Mouse (Mus musculus) common myeloid progenitor, adult 5-6 weeks (primary cell): ENCODE data around the gene Eif4g3. TPM values are rescaled to one million over a fixed set of nuclear protein-coding genes. Genes with fewer than 3 reads are reported as not detected.
A peak's percentile ranks its signal among the peaks of the same experiment; 100 is the strongest.

Source experiments
- ATAC-seq: replicated peaks from 2 replicates; pipeline ENCODE4 v1.8.0; 2016; ENCODE audit warnings: low read depth, mild to moderate bottlenecking, moderate TSS enrichment, inconsistent platforms; ENCODE audit not compliant: poor library complexity, severe bottlenecking
- total RNA-seq: library from RNA; stranded (forward); fragments of 200-1000, 187-1606 nt; gene quantifications from 2 replicates; pipeline ENCODE4 v1.2.3, GENCODE M21; 2017

Gene Eif4g3
- total RNA-seq, 1 experiment from 2014 or later: 51.2 TPM

GRCm38 (mm10) chr4:138084851-138085573, 92.2 kb downstream of the Eif4g3 start:
- ATAC-seq: no peak

GRCm38 (mm10) chr4:138086949-138087348, 94.1 kb downstream of the Eif4g3 start:
- no peak for ATAC-seq

GRCm38 (mm10) chr4:138089512-138089911, 96.7 kb downstream of the Eif4g3 start:
- ATAC-seq: no peak

GRCm38 (mm10) chr4:138091562-138092194, 98.9 kb downstream of the Eif4g3 start:
- ATAC-seq: no peak

GRCm38 (mm10) chr4:138100456-138100855, 107.6 kb downstream of the Eif4g3 start:
- ATAC-seq: no peak

DNA sequence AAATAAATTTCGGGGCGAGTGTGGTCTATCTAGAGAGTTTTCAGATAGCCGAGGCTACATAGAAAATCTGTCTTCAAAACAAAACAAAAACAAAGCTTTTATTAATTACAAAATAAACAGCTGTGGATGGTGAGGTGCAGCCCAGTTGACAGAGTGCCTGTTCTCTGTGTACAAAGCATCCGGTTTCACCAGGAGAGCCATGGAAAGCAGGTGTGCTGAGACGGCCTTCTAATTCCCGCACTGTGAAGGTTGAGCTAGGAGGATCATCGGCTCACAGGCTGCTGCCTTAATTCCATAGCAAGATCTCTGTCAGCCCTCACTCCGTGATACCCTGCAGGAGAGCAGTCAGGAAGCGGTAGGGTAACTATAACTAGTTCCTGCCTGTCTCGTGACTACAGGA, 109.0 kb downstream of the Eif4g3 start:
- no peak for ATAC-seq

- ATAC-seq: no peak
Measured at GRCm38 (mm10) chr4:138102413-138102812, 109.6 kb downstream of the Eif4g3 start.

DNA sequence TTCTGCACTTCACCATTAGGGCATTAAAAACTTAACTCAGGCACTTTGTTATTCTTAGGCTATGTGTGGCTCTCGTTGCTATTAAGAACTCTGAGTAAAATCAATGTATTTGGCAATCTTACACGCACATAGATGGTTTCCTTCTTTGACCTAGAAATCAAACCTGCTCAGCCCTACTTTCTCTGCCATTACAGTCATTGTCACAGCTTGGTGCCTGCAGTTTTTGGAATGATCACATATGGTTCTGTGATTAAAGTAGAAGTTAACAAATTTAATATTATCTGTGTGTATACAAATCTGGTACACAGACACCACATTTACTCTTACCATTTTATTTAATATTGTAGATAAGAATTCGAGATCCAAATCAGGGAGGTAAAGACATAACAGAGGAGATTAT, 112.1 kb downstream of the Eif4g3 start:
- ATAC-seq: no peak

- peak; percentile 85 for ATAC-seq
Measured at GRCm38 (mm10) chr4:138107441-138108409, 114.9 kb downstream of the Eif4g3 start.

GRCm38 (mm10) chr4:138108541-138108940, 115.7 kb downstream of the Eif4g3 start:
- ATAC-seq: no peak

- no peak for ATAC-seq
Measured at GRCm38 (mm10) chr4:138109332-138109731, 116.5 kb downstream of the Eif4g3 start.

DNA sequence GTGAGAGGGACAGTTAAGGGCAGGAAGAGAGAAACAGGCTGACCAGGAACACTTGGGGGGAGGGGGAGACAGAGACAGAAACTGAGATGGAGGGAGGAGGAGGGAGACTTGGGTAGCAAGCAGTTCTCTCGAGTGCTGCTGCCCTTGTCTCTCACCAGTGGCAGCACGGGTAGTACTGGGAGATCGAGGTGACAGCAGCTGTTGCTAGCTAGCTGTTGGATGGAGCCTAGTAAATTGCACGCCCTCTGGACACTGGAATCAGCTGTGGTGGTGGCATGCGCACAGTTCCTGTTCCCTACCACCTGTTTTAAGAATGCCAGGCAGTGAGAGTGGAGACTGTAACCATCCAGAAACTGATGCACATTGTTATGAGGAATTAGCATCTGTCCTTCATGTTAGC, 119.0 kb downstream of the Eif4g3 start:
- no peak for ATAC-seq

DNA sequence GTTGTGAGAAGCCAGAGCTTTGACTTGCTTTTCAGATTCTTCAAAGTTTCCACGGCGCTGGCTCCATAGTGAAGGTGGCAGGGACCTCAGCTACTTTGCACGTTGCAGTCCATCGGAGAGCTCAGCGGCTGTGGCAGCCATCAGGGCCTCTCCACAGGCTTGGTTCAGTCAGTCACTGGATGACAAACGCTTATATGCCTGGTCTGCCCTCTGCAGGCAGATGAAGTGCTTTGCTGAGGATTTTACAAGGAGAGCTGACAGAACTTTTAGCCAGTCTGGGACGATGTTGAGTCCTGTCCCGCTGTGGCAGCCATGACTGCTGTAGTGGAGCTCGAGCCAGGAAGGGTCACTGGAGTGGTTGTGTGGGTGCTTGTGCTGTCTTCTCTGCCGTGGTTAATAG, 126.9 kb downstream of the Eif4g3 start:
- no peak for ATAC-seq

DNA sequence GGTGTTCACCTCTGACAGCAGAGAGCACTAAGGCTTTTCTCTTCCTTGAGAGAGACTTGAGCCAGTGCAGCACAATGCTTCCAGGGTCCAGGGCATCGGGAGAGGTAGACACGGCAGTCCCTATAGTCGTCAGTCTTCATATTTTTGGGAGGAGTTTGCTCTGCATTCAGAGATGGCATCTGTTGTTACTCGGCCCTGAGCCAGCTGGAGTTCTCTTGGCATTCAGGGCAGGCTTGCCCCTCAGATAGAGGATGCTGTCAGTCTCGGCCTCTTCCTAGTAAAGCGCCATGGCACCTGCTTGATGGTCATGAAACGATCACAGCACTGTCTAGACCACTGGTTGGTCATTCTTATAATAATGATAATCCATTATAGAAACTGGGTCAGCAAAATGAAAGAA, 131.2 kb downstream of the Eif4g3 start:
- no peak for ATAC-seq

GRCm38 (mm10) chr4:138127371-138127770, 134.5 kb downstream of the Eif4g3 start:
- no peak for ATAC-seq

DNA sequence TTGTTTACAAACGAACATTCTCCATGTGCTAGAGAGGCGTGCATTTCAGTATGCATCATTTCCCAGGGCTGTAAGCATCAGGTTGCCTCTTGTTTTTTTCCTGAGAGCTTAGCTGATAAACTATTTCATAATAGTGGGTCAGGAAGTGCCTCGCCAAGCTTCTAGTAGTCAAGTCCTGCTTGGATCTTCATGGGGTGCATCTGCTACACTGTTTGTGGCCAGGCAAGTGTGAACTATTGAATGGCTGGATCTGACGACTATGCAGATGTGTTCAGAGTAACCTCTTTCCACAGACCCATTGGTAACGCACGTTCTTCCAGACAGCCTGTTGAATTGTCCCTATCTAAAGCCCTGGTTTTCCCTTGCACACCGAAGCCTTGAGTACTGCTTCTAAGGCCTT, 135.0 kb downstream of the Eif4g3 start:
- no peak for ATAC-seq

DNA sequence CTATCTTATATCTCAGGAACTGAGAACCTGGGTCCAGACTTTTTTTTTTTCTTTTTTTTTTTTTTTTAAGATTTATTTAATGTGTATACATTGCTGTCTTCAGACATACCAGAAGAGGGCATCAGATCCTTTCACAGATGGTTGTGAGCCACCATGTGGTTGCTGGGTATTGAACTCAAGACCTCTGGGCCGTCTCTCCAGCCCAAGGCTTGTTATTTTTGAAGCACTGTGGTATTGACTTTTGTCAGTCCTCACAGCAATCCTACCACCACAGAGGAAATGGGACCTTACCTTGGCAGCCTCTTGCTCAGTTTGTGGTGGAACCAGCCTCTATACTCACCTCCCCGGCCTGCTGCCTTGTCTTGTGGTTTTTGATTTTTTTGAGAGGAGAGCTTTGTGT, 137.3 kb downstream of the Eif4g3 start:
- 0 out of 2 replicates have a peak, but pooled peaks have one; percentile 18 for ATAC-seq

GRCm38 (mm10) chr4:138131226-138131625, 138.4 kb downstream of the Eif4g3 start:
- ATAC-seq: no peak

- no peak for ATAC-seq
Measured at GRCm38 (mm10) chr4:138131716-138132115, 138.9 kb downstream of the Eif4g3 start.

- ATAC-seq: peak; percentile 39; the same call in 1 of the 2 replicates
Measured at GRCm38 (mm10) chr4:138133360-138133759, 140.5 kb downstream of the Eif4g3 start.

DNA sequence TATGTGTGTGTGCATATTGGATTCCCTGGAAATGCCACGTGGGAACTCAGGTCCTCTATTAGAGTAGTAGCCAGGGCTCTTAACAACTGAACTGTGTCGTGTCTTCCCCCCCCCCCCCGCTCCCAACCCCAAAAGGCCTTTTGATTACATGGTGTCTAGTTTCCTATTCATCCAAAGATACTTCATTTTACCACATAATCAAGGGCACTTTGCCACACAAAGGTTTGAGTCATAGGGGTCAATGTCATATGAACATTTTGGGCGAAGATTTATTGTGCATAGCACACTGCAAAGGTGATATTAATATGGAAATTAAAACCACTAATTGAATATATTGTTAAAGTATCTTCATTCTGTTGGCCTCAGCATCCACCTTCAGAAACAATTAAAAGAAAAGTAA, 144.5 kb downstream of the Eif4g3 start:
- ATAC-seq: no peak
